Mouse (Mus musculus): Measurements from ENCODE around the gene Traf2.

DNA sequence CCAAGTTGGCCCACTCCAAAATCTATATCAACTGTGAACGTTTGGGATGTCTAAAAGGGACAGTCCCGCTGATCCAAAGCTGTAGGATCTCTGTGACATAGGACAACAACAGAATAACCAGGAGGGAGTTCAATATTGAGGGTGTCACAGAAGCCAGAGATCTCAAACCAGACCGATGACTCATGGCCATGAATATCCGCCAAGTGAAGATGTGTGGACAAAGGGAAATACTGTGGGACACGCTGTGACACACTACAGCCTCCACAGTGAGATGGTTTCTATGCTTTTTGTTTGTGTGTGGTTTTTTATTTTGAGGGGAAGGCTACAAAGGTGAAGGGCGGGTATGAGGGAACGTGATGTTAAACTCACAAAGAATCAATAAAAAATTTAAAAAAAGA lies 58.1 kb downstream of the Traf2 start:
- TF ChIP-seq CTCF (IDR thresholded peaks at IDR 0.05) (no peak), POLR2A (IDR thresholded peaks at IDR 0.05; ENCODE audit: insufficient read depth, low read depth, low read length) (no peak), EP300 (IDR thresholded peaks at IDR 0.05; ENCODE audit: insufficient read depth, low read depth, low read length) (no peak)
